Mouse (Mus musculus) gastrocnemius, postnatal 4 days (tissue): ENCODE data around the gene Hist1h3e. TPM values are rescaled to one million over a fixed set of nuclear protein-coding genes. Genes with fewer than 3 reads are reported as not detected.
A peak's percentile ranks its signal among the peaks of the same experiment; 100 is the strongest.

Experiments used
- DNase-seq, 2 experiments: peaks; one replicate each; pipeline ENCODE4 v3.0.0; 2021 to 2022; ENCODE audit warnings: low spot score in 2 of 2, mixed read lengths in 2 of 2
- microRNA-seq: library from miRNA; unstranded; fragments of <30 nt; microRNA quantifications from one replicate; pipeline ENCODE4 v1.2.0, GENCODE M21; 2021
- total RNA-seq, 2 experiments: library from RNA; stranded (reverse); gene quantifications; 2 replicates each; pipeline ENCODE4 v1.2.3; 2021

Hist1h3e gene
- total RNA-seq, 2 experiments from 2014 or later = 232 to 273 TPM

GRCm38 (mm10) chr13:23521703-23522102 is 40.5 kb downstream of the Hist1h3e start:
- peak in 1 of 2 experiments; percentile 55 for DNase-seq

GRCm38 (mm10) chr13:23519416-23519815 is 42.8 kb downstream of the Hist1h3e start:
- peak; percentile 39 to 47 for DNase-seq

- peak; percentile 32 to 51 for DNase-seq
Measured at GRCm38 (mm10) chr13:23518885-23519284, 43.3 kb downstream of the Hist1h3e start.

GRCm38 (mm10) chr13:23518295-23518603 is 43.9 kb downstream of the Hist1h3e start:
- no peak for DNase-seq

GRCm38 (mm10) chr13:23517603-23518294 is 44.4 kb downstream of the Hist1h3e start:
- DNase-seq = peak; percentile 49 to 75

GRCm38 (mm10) chr13:23516822-23517602 is 45.2 kb downstream of the Hist1h3e start:
- DNase-seq = peak; percentile 43 to 61

- no peak for DNase-seq
Measured at GRCm38 (mm10) chr13:23515826-23516620, 46.1 kb downstream of the Hist1h3e start.

- DNase-seq = no peak
Measured at GRCm38 (mm10) chr13:23515281-23515680, 46.9 kb downstream of the Hist1h3e start.

GRCm38 (mm10) chr13:23513517-23513916 is 48.7 kb downstream of the Hist1h3e start:
- DNase-seq = no peak

Small RNA genes within 50 kb of the gene (microRNA-seq; reads per million reads assigned to microRNA genes)
- gene Gm44297 = not detected
- not detected for gene Gm44359
- not detected for gene Gm44394
- not detected for gene n-TStga1

Other genes starting within 250 kb of the Hist1h3e start
- gene Zfp322a, start 193.2 kb downstream of the Hist1h3e start, total RNA-seq = 10 to 100 TPM; 17.8 to 20.8 TPM
- gene Abt1, start 138.5 kb downstream of the Hist1h3e start, total RNA-seq = 1 to 10 TPM; 6.2 to 6.6 TPM
- not detected for gene Btn1a1, start 96.5 kb downstream of the Hist1h3e start, total RNA-seq
- under 1 TPM in 1 of 2 experiments, not detected in 1; 0.23 TPM for gene Btn2a2, start 73.5 kb downstream of the Hist1h3e start, total RNA-seq
- 100 to 1,000 TPM; 761 to 939 TPM for gene Hist1h4h, start 31.3 kb downstream of the Hist1h3e start, total RNA-seq
- 100 to 1,000 TPM; 329 to 395 TPM for gene Hist1h2af, start 28.5 kb downstream of the Hist1h3e start, total RNA-seq
- 100 to 1,000 TPM; 100 to 143 TPM for gene Hist1h3g, start 26.9 kb downstream of the Hist1h3e start, total RNA-seq
- 10 to 100 TPM; 18.5 to 24.9 TPM for gene Hist1h2bh, start 19.0 kb downstream of the Hist1h3e start, total RNA-seq
- gene Hist1h3f, start 18.3 kb downstream of the Hist1h3e start, total RNA-seq = 100 to 1,000 TPM in 1 of 2 experiments, 10 to 100 TPM in 1; 92.1 to 134 TPM
- 100 to 1,000 TPM; 613 to 773 TPM for gene Hist1h4f, start 10.7 kb downstream of the Hist1h3e start, total RNA-seq
- gene Hist1h1d, start 9.1 kb downstream of the Hist1h3e start, total RNA-seq = 10 to 100 TPM; 34.6 to 45.9 TPM
- 10 to 100 TPM; 63.6 to 92.7 TPM for gene Hist1h2ae, start 8.9 kb upstream of the Hist1h3e start, total RNA-seq
- gene Hist1h2bg, start 9.0 kb upstream of the Hist1h3e start, total RNA-seq = 100 to 1,000 TPM; 491 to 581 TPM
- 100 to 1,000 TPM; 240 to 292 TPM for gene Hist1h2bf, start 11.8 kb upstream of the Hist1h3e start, total RNA-seq
- gene Hist1h2ad, start 12.0 kb upstream of the Hist1h3e start, total RNA-seq = 10 to 100 TPM; 51.6 to 79.2 TPM
- 10 to 100 TPM; 55.2 to 69.3 TPM for gene Hist1h3d, start 13.4 kb upstream of the Hist1h3e start, total RNA-seq
- 100 to 1,000 TPM; 302 to 338 TPM for gene Hist1h4d, start 19.2 kb upstream of the Hist1h3e start, total RNA-seq
- 10 to 100 TPM; 40.8 to 47.6 TPM for gene Hist1h2be, start 58.8 kb upstream of the Hist1h3e start, total RNA-seq
- 100 to 1,000 TPM; 307 to 345 TPM for gene Hist1h1e, start 60.2 kb upstream of the Hist1h3e start, total RNA-seq
- 10 to 100 TPM; 12.7 to 14.2 TPM for gene Hist1h2ac, start 121.6 kb upstream of the Hist1h3e start, total RNA-seq
- 10 to 100 TPM; 71.7 to 84.0 TPM for gene Hist1h2bc, start 121.8 kb upstream of the Hist1h3e start, total RNA-seq
- gene Hist1h1t, start 133.4 kb upstream of the Hist1h3e start, total RNA-seq = 1 to 10 TPM; 1.3 to 1.6 TPM
- gene Hist1h4c, start 136.1 kb upstream of the Hist1h3e start, total RNA-seq = 100 to 1,000 TPM; 206 to 241 TPM
- gene Hfe, start 148.5 kb upstream of the Hist1h3e start, total RNA-seq = 1 to 10 TPM; 5.9 to 6.6 TPM
- 100 to 1,000 TPM; 462 to 585 TPM for gene Hist1h1c, start 176.4 kb upstream of the Hist1h3e start, total RNA-seq
- gene Hist1h3c, start 183.2 kb upstream of the Hist1h3e start, total RNA-seq = 100 to 1,000 TPM; 162 to 207 TPM
- 100 to 1,000 TPM; 215 to 270 TPM for gene Hist1h2bb, start 184.4 kb upstream of the Hist1h3e start, total RNA-seq
- 100 to 1,000 TPM; 390 to 456 TPM for gene Hist1h2ab, start 188.8 kb upstream of the Hist1h3e start, total RNA-seq
- 100 to 1,000 TPM; 433 to 519 TPM for gene Hist1h3b, start 189.9 kb upstream of the Hist1h3e start, total RNA-seq
- gene Hist1h4b, start 194.6 kb upstream of the Hist1h3e start, total RNA-seq = 100 to 1,000 TPM; 298 to 366 TPM
- gene Hist1h4a, start 198.9 kb upstream of the Hist1h3e start, total RNA-seq = 100 to 1,000 TPM; 369 to 391 TPM
- 100 to 1,000 TPM; 353 to 457 TPM for gene Hist1h3a, start 200.0 kb upstream of the Hist1h3e start, total RNA-seq
- gene Hist1h1a, start 201.3 kb upstream of the Hist1h3e start, total RNA-seq = 100 to 1,000 TPM; 271 to 321 TPM
- not detected for gene Trim38, start 207.5 kb upstream of the Hist1h3e start, total RNA-seq
- gene Slc17a2, start 244.6 kb upstream of the Hist1h3e start, total RNA-seq = under 1 TPM in 1 of 2 experiments, not detected in 1; 0.31 TPM